Mouse (Mus musculus): ENCODE results near the gene Sspn. TPM values are rescaled to one million over a fixed set of nuclear protein-coding genes. Genes with fewer than 3 reads are reported as not detected.

Gene Sspn
- polyA plus RNA-seq, 1 experiment from 2014 or later: 3.0 TPM

GRCm38 (mm10) chr6:145973356-145973755 lies 41.9 kb downstream of the Sspn start:
- DNase-seq (ENCODE audit: low spot score): no peak
- no peak overlapping the region for H3K9ac ChIP-seq (ENCODE audit: low read length)
- no peak overlapping the region for H3K27ac ChIP-seq (ENCODE audit: low read depth, low read length)
- H3K36me3 ChIP-seq (ENCODE audit: control insufficient read depth, insufficient read depth, low read length): no peaks in the 10 kb centered on the region
- ATAC-seq (ENCODE audit: insufficient read depth, low FRiP score, low TSS enrichment): no peak
- H3K4me2 ChIP-seq (ENCODE audit: low read depth): no peak overlapping the region
- no peaks in the 10 kb centered on the region for H3K9me3 ChIP-seq (ENCODE audit: control insufficient read depth, low read length)
- H3K27me3 ChIP-seq (ENCODE audit: control insufficient read depth, insufficient read depth, low read length): no peaks in the 10 kb centered on the region
- H3K4me3 ChIP-seq (ENCODE audit: low read depth, low read length): no peak overlapping the region
- H3K4me1 ChIP-seq (ENCODE audit: control insufficient read depth, insufficient read depth, low read length): no peaks in the 10 kb centered on the region
- WGBS: 56% methylated on average over 5 of the region's 5 CpGs

- 80% methylated on average over 7 of the region's 7 CpGs for WGBS
- H3K9ac ChIP-seq (ENCODE audit: low read length): no peak overlapping the region
- no peak for DNase-seq (ENCODE audit: low spot score)
- H3K4me1 ChIP-seq (ENCODE audit: control insufficient read depth, insufficient read depth, low read length): no peaks in the 10 kb centered on the region
- H3K27ac ChIP-seq (ENCODE audit: low read depth, low read length): no peak overlapping the region
- no peaks in the 10 kb centered on the region for H3K27me3 ChIP-seq (ENCODE audit: control insufficient read depth, insufficient read depth, low read length)
- H3K36me3 ChIP-seq (ENCODE audit: control insufficient read depth, insufficient read depth, low read length): no peaks in the 10 kb centered on the region
- no peak overlapping the region for H3K4me3 ChIP-seq (ENCODE audit: low read depth, low read length)
- H3K4me2 ChIP-seq (ENCODE audit: low read depth): no peak overlapping the region
- ATAC-seq (ENCODE audit: insufficient read depth, low FRiP score, low TSS enrichment): no peak
- H3K9me3 ChIP-seq (ENCODE audit: control insufficient read depth, low read length): no peaks in the 10 kb centered on the region
These were observed 43.3 kb downstream of the Sspn start for GRCm38 (mm10) chr6:145974766-145975165.

- ATAC-seq (ENCODE audit: insufficient read depth, low FRiP score, low TSS enrichment): no peak
- no peaks in the 10 kb centered on the region for H3K9me3 ChIP-seq (ENCODE audit: control insufficient read depth, low read length)
- no peaks in the 10 kb centered on the region for H3K36me3 ChIP-seq (ENCODE audit: control insufficient read depth, insufficient read depth, low read length)
- no peak overlapping the region for H3K27ac ChIP-seq (ENCODE audit: low read depth, low read length)
- no peaks in the 10 kb centered on the region for H3K4me1 ChIP-seq (ENCODE audit: control insufficient read depth, insufficient read depth, low read length)
- DNase-seq (ENCODE audit: low spot score): no peak
- H3K4me3 ChIP-seq (ENCODE audit: low read depth, low read length): no peak overlapping the region
- H3K27me3 ChIP-seq (ENCODE audit: control insufficient read depth, insufficient read depth, low read length): no peaks in the 10 kb centered on the region
- 93% methylated on average over 3 of the region's 3 CpGs for WGBS
- H3K9ac ChIP-seq (ENCODE audit: low read length): no peak overlapping the region
- H3K4me2 ChIP-seq (ENCODE audit: low read depth): no peak overlapping the region
These were observed 45.9 kb downstream of the Sspn start for GRCm38 (mm10) chr6:145977344-145977743.

GRCm38 (mm10) chr6:145977771-145978450 lies 46.5 kb downstream of the Sspn start:
- H3K4me1 ChIP-seq (ENCODE audit: control insufficient read depth, insufficient read depth, low read length): no peaks in the 10 kb centered on the region
- H3K27me3 ChIP-seq (ENCODE audit: control insufficient read depth, insufficient read depth, low read length): no peaks in the 10 kb centered on the region
- no peak for DNase-seq (ENCODE audit: low spot score)
- H3K27ac ChIP-seq (ENCODE audit: low read depth, low read length): no peak overlapping the region
- H3K4me3 ChIP-seq (ENCODE audit: low read depth, low read length): no peak overlapping the region
- H3K4me2 ChIP-seq (ENCODE audit: low read depth): no peak overlapping the region
- no peak overlapping the region for H3K9ac ChIP-seq (ENCODE audit: low read length)
- WGBS: 83% methylated on average over 8 of the region's 8 CpGs
- no peak for ATAC-seq (ENCODE audit: insufficient read depth, low FRiP score, low TSS enrichment)
- H3K36me3 ChIP-seq (ENCODE audit: control insufficient read depth, insufficient read depth, low read length): no peaks in the 10 kb centered on the region
- no peaks in the 10 kb centered on the region for H3K9me3 ChIP-seq (ENCODE audit: control insufficient read depth, low read length)

DNA sequence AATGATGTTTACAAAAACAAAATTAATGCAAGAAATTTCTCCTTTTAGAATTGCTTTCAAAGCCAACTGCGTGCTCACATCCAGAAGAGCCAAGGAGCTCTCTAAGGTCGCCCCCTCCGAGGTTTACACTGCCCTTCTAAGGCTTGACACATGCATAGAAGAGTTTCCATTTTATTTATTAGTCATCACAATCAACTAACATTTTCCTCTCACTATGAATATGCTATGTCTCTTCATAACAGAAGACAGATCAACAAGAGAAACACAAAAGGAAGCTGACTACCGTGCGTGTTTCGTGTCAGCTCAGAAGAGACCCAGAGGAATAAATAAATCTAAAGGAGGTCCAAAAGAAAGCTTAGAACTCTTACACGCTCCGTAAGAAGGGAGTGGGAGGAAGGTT lies 49.6 kb downstream of the Sspn start:
- H3K4me2 ChIP-seq (ENCODE audit: low read depth): no peak overlapping the region
- no peaks in the 10 kb centered on the region for H3K4me1 ChIP-seq (ENCODE audit: control insufficient read depth, insufficient read depth, low read length)
- H3K27ac ChIP-seq (ENCODE audit: low read depth, low read length): no peak overlapping the region
- H3K27me3 ChIP-seq (ENCODE audit: control insufficient read depth, insufficient read depth, low read length): no peaks in the 10 kb centered on the region
- no peaks in the 10 kb centered on the region for H3K9me3 ChIP-seq (ENCODE audit: control insufficient read depth, low read length)
- WGBS: 91% methylated on average over 8 of the region's 8 CpGs
- no peak for ATAC-seq (ENCODE audit: insufficient read depth, low FRiP score, low TSS enrichment)
- no peak overlapping the region for H3K4me3 ChIP-seq (ENCODE audit: low read depth, low read length)
- H3K36me3 ChIP-seq (ENCODE audit: control insufficient read depth, insufficient read depth, low read length): no peaks in the 10 kb centered on the region
- H3K9ac ChIP-seq (ENCODE audit: low read length): no peak overlapping the region
- no peak for DNase-seq (ENCODE audit: low spot score)

- H3K27me3 ChIP-seq (ENCODE audit: control insufficient read depth, insufficient read depth, low read length): no peaks in the 10 kb centered on the region
- H3K27ac ChIP-seq (ENCODE audit: low read depth, low read length): no peak overlapping the region
- H3K36me3 ChIP-seq (ENCODE audit: control insufficient read depth, insufficient read depth, low read length): no peaks in the 10 kb centered on the region
- no peak overlapping the region for H3K9ac ChIP-seq (ENCODE audit: low read length)
- ATAC-seq (ENCODE audit: insufficient read depth, low FRiP score, low TSS enrichment) (no peak), DNase-seq (ENCODE audit: low spot score) (no peak)
- no peak overlapping the region for H3K4me3 ChIP-seq (ENCODE audit: low read depth, low read length)
- no peaks in the 10 kb centered on the region for H3K4me1 ChIP-seq (ENCODE audit: control insufficient read depth, insufficient read depth, low read length)
- H3K9me3 ChIP-seq (ENCODE audit: control insufficient read depth, low read length): no peaks in the 10 kb centered on the region
- 98% methylated on average over 4 of the region's 4 CpGs for WGBS
- no peak overlapping the region for H3K4me2 ChIP-seq (ENCODE audit: low read depth)
These were observed 50.9 kb downstream of the Sspn start for GRCm38 (mm10) chr6:145982335-145982734.

DNA sequence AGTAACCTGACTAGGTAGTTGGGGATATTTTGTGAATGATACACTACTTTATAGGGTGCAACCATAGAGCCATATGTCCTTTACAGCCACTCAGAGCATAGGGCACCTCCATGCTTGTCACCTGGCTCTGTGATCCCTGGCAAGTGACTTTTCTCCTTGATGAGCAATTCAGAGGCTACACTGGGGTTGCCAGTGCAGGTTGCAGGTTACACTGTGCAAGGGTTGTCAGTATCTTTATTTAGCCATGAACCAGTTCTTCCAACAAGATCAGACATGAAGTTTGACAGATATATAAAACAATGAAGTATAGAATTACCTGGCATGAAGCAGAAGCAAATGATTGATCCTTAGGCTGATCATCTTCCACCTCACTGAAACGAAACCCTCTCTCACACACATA lies 59.1 kb downstream of the Sspn start:
- Histone ChIP-seq H3K9me3 (ENCODE audit: control insufficient read depth, low read length) (no peaks in the 10 kb centered on the region), H3K4me1 (ENCODE audit: control insufficient read depth, insufficient read depth, low read length) (no peaks in the 10 kb centered on the region), H3K4me3 (ENCODE audit: low read depth, low read length) (no peak overlapping the region), H3K27ac (ENCODE audit: low read depth, low read length) (no peak overlapping the region), H3K4me2 (ENCODE audit: low read depth) (no peak overlapping the region), H3K9ac (ENCODE audit: low read length) (no peak overlapping the region), H3K36me3 (ENCODE audit: control insufficient read depth, insufficient read depth, low read length) (no peaks in the 10 kb centered on the region), H3K27me3 (ENCODE audit: control insufficient read depth, insufficient read depth, low read length) (no peaks in the 10 kb centered on the region)
- DNase-seq (ENCODE audit: low spot score): no peak
- 91% methylated on average over 1 of the region's 1 CpGs for WGBS
- ATAC-seq (ENCODE audit: insufficient read depth, low FRiP score, low TSS enrichment): no peak

GRCm38 (mm10) chr6:145992526-145992925 lies 61.1 kb downstream of the Sspn start:
- DNase-seq (ENCODE audit: low spot score) (no peak), ATAC-seq (ENCODE audit: insufficient read depth, low FRiP score, low TSS enrichment) (no peak)
- WGBS: 71% methylated on average over 11 of the region's 11 CpGs
- no peak overlapping the region for H3K27ac ChIP-seq (ENCODE audit: low read depth, low read length)
- H3K4me1 ChIP-seq (ENCODE audit: control insufficient read depth, insufficient read depth, low read length): no peaks in the 10 kb centered on the region
- H3K4me3 ChIP-seq (ENCODE audit: low read depth, low read length): no peak overlapping the region
- no peak overlapping the region for H3K9ac ChIP-seq (ENCODE audit: low read length)
- H3K27me3 ChIP-seq (ENCODE audit: control insufficient read depth, insufficient read depth, low read length): no peaks in the 10 kb centered on the region
- H3K9me3 ChIP-seq (ENCODE audit: control insufficient read depth, low read length): no peaks in the 10 kb centered on the region
- no peaks in the 10 kb centered on the region for H3K36me3 ChIP-seq (ENCODE audit: control insufficient read depth, insufficient read depth, low read length)
- no peak overlapping the region for H3K4me2 ChIP-seq (ENCODE audit: low read depth)

GRCm38 (mm10) chr6:145992985-145993384 lies 61.5 kb downstream of the Sspn start:
- DNase-seq (ENCODE audit: low spot score) (no peak), ATAC-seq (ENCODE audit: insufficient read depth, low FRiP score, low TSS enrichment) (no peak)
- Histone ChIP-seq H3K27ac (ENCODE audit: low read depth, low read length) (no peak overlapping the region), H3K4me2 (ENCODE audit: low read depth) (no peak overlapping the region), H3K27me3 (ENCODE audit: control insufficient read depth, insufficient read depth, low read length) (no peaks in the 10 kb centered on the region), H3K9ac (ENCODE audit: low read length) (no peak overlapping the region), H3K36me3 (ENCODE audit: control insufficient read depth, insufficient read depth, low read length) (no peaks in the 10 kb centered on the region), H3K9me3 (ENCODE audit: control insufficient read depth, low read length) (no peaks in the 10 kb centered on the region), H3K4me3 (ENCODE audit: low read depth, low read length) (no peak overlapping the region), H3K4me1 (ENCODE audit: control insufficient read depth, insufficient read depth, low read length) (no peaks in the 10 kb centered on the region)
- WGBS: 89% methylated on average over 10 of the region's 10 CpGs

Data from neural tube, embryonic 11.5 days (tissue).